Mouse (Mus musculus): ENCODE measurements at regions not wholly inside any gene's neighbourhood (a gene's known extent, or its start where the extent isn't known, plus 50 kb on each side); places are given as distances from the start of the nearest gene placed in this dataset.

DNA sequence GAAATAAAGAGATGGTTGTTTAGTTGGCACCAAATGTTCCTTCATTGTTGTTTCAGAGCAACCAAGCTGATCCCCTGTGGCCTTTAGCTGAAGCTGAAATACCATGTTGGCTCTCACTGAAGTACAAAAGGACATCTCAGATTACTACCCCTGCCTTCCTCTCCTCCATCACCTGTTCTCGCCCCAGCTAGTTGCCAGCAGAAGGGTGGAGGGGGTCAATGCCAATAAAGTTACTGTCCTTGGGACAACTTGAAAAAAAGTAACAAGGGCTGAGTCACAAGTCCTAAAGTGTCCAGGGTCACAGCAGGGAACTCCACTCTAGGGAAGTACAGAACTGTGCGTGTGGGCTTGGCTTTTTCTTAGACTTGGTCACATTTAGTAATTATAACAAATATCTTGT, 216.0 kb downstream of the Lnpk start:
- Histone ChIP-seq H3K4me1 (ENCODE audit: control insufficient read depth, insufficient read depth, low read length) (no peaks in the 10 kb centered on the region), H3K27me3 (ENCODE audit: control insufficient read depth, insufficient read depth, low read length) (no peaks in the 10 kb centered on the region)
- ATAC-seq (ENCODE audit: low FRiP score, low read depth), result no peak

DNA sequence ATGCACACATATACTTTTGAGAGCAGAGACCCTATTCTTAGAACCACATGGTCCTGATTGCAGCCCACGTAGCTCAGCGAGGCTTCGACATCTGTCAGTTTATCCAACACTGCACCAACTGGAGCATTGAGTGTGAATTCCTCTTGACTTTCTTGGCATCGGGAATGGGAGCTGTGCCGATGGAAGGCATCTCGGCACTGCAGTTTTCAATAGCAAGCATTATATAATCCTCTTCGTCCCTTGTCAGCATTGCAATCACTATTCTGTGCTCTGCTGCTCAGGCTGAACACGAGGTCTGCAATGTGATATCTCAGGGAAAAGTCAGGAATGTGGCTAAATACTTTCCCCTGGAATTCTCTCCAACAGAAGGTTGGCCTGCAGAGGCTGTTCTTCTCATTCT, 224.6 kb downstream of the Lnpk start:
- no peak overlapping the region for H3K27ac ChIP-seq (replicated peaks; ENCODE audit: low read depth, low read length)
- no peak overlapping the region for H3K4me3 ChIP-seq (replicated peaks; ENCODE audit: low read length)
- H3K9me3 ChIP-seq (ENCODE audit: control insufficient read depth, low read length), result no peaks in the 10 kb centered on the region
- WGBS, result 55% methylated on average over 8 of the region's 8 CpGs
- ATAC-seq (ENCODE audit: low FRiP score, low read depth) (no peak; the same call in 1 of the 2 replicates), DNase-seq (ENCODE audit: low spot score) (peak; percentile 52)
- no peak overlapping the region for H3K9ac ChIP-seq (ENCODE audit: low read depth, low read length, severe bottlenecking)
- H3K4me2 ChIP-seq (replicated peaks; ENCODE audit: low read depth, low read length, severe bottlenecking), result no peak overlapping the region
- no peaks in the 10 kb centered on the region for H3K36me3 ChIP-seq (ENCODE audit: control insufficient read depth, insufficient read depth, low read length)
- H3K4me1 ChIP-seq (ENCODE audit: control insufficient read depth, insufficient read depth, low read length), result peaks cover 6% of the 10 kb centered on the region
- no peak for TF ChIP-seq POLR2A (IDR thresholded peaks at IDR 0.05; ENCODE audit: borderline replicate concordance, extremely low read depth, insufficient read depth, insufficient read length)
- no peaks in the 10 kb centered on the region for H3K27me3 ChIP-seq (ENCODE audit: control insufficient read depth, insufficient read depth, low read length)

More for the DNA sequence above, 216.0 kb downstream of the Lnpk start:
- Histone ChIP-seq H3K9ac (ENCODE audit: low read depth, low read length, severe bottlenecking) (no peak overlapping the region), H3K4me3 (replicated peaks; ENCODE audit: low read length) (no peak overlapping the region), H3K9me3 (ENCODE audit: control insufficient read depth, low read length) (no peaks in the 10 kb centered on the region), H3K36me3 (ENCODE audit: control insufficient read depth, insufficient read depth, low read length) (no peaks in the 10 kb centered on the region), H3K4me2 (replicated peaks; ENCODE audit: low read depth, low read length, severe bottlenecking) (no peak overlapping the region), H3K27ac (replicated peaks; ENCODE audit: low read depth, low read length) (no peak overlapping the region)
- no peak for TF ChIP-seq POLR2A (IDR thresholded peaks at IDR 0.05; ENCODE audit: borderline replicate concordance, extremely low read depth, insufficient read depth, insufficient read length)
- WGBS, result 86% methylated on average over 2 of the region's 2 CpGs
- no peak for DNase-seq (ENCODE audit: low spot score)

DNA sequence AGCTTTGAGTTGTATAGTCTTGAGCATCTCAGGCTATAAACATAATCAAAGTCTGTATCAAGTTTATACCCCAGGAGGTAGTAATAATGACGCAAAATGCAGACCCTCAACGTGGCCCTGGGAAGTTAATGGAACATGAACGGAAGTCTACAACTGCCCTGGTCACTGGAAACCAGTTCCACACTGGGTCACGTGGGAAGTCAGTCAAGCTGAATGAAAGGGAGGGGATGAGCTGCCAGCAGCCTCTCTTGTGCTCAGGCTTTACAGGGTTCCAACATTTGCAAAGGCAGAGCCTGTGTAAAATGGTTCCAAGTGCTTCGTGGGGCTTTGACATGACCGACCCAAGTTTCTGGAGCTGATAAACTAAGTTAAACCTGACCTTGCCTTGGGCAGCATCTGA, 229.4 kb downstream of the Lnpk start:
- TF ChIP-seq POLR2A (IDR thresholded peaks at IDR 0.05; ENCODE audit: borderline replicate concordance, extremely low read depth, insufficient read depth, insufficient read length), result no peak
- H3K9ac ChIP-seq (ENCODE audit: low read depth, low read length, severe bottlenecking), result no peak overlapping the region
- H3K27me3 ChIP-seq (ENCODE audit: control insufficient read depth, insufficient read depth, low read length), result no peaks in the 10 kb centered on the region
- H3K4me2 ChIP-seq (replicated peaks; ENCODE audit: low read depth, low read length, severe bottlenecking), result no peak overlapping the region
- ATAC-seq (ENCODE audit: low FRiP score, low read depth), result peak; percentile 57
- no peaks in the 10 kb centered on the region for H3K36me3 ChIP-seq (ENCODE audit: control insufficient read depth, insufficient read depth, low read length)
- H3K4me1 ChIP-seq (ENCODE audit: control insufficient read depth, insufficient read depth, low read length), result peaks cover 6% of the 10 kb centered on the region
- H3K9me3 ChIP-seq (ENCODE audit: control insufficient read depth, low read length), result no peaks in the 10 kb centered on the region
- no peak for DNase-seq (ENCODE audit: low spot score)
- no peak overlapping the region for H3K27ac ChIP-seq (replicated peaks; ENCODE audit: low read depth, low read length)
- H3K4me3 ChIP-seq (replicated peaks; ENCODE audit: low read length), result no peak overlapping the region
- 43% methylated on average over 6 of the region's 6 CpGs for WGBS

DNA sequence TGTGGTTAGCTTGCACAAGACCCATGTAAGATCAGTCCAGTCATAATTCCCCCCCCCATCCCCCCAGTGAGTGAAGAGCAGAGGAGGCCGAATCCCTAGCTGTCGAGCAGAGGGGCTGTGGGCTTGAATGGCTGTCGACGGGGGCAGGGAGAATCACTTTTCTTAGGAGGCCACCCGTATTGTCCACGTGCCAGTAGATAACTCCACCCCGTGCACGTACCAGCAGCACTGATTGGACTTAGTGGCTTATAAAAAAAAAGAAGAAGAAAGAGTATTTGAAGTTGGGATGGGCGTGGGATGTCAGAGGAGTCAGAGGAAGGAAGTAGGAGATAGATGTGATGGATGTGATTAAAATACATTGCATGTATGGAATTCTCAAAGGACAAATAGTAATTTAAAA, 272.9 kb downstream of the Lnpk start:
- H3K9ac ChIP-seq (ENCODE audit: low read depth, low read length, severe bottlenecking), result no peak overlapping the region
- 93% methylated on average over 9 of the region's 9 CpGs for WGBS
- H3K9me3 ChIP-seq (ENCODE audit: control insufficient read depth, low read length), result no peaks in the 10 kb centered on the region
- no peak for DNase-seq (ENCODE audit: low spot score)
- no peaks in the 10 kb centered on the region for H3K27me3 ChIP-seq (ENCODE audit: control insufficient read depth, insufficient read depth, low read length)
- H3K4me3 ChIP-seq (replicated peaks; ENCODE audit: low read length), result no peak overlapping the region
- no peak for TF ChIP-seq POLR2A (IDR thresholded peaks at IDR 0.05; ENCODE audit: borderline replicate concordance, extremely low read depth, insufficient read depth, insufficient read length)
- H3K4me2 ChIP-seq (replicated peaks; ENCODE audit: low read depth, low read length, severe bottlenecking), result no peak overlapping the region
- no peak for ATAC-seq (ENCODE audit: low FRiP score, low read depth)
- H3K36me3 ChIP-seq (ENCODE audit: control insufficient read depth, insufficient read depth, low read length), result no peaks in the 10 kb centered on the region
- peaks cover 6% of the 10 kb centered on the region; the same call in 1 of the 2 replicates for H3K4me1 ChIP-seq (ENCODE audit: control insufficient read depth, insufficient read depth, low read length)
- no peak overlapping the region for H3K27ac ChIP-seq (replicated peaks; ENCODE audit: low read depth, low read length)

DNA sequence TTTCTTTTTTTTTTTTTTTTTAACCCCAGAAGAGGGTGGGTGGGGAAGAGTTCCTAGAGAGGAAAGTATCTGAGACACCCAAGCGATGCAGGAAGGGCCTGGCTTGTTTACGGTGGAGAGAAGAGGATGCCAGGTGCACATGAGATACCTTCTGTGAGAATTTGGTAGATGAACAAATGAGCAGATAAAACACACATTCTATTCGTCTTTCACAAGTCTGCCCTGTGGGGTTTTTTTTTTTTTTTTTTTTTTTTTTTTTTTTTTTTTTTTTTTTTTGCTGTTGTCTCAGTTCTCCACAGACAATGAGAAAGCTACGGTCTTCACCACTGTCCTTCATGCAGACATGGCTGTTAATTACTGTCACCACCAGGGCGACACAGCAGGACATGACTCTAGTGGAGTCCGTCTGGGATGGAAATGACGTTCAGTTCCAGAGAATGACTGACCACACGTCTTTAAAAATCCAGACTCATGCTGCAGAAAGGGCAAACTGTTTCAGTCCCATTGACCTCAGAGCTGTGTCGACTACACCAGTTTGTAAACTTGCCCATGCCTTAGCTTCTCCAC, 278.3 kb downstream of the Lnpk start:
- peak overlapping the region; percentile 60 for H3K4me2 ChIP-seq (replicated peaks; ENCODE audit: low read depth, low read length, severe bottlenecking)
- no peak overlapping the region for H3K27ac ChIP-seq (replicated peaks; ENCODE audit: low read depth, low read length)
- no peak; the same call in 1 of the 2 replicates for ATAC-seq (ENCODE audit: low FRiP score, low read depth)
- peak overlapping the region; percentile 29 for H3K4me3 ChIP-seq (replicated peaks; ENCODE audit: low read length)
- no peaks in the 10 kb centered on the region for H3K27me3 ChIP-seq (ENCODE audit: control insufficient read depth, insufficient read depth, low read length)
- TF ChIP-seq POLR2A (IDR thresholded peaks at IDR 0.05; ENCODE audit: borderline replicate concordance, extremely low read depth, insufficient read depth, insufficient read length), result no peak
- H3K4me1 ChIP-seq (ENCODE audit: control insufficient read depth, insufficient read depth, low read length), result peaks cover 8% of the 10 kb centered on the region; the same call in 1 of the 2 replicates
- no peaks in the 10 kb centered on the region for H3K9me3 ChIP-seq (ENCODE audit: control insufficient read depth, low read length)
- no peaks in the 10 kb centered on the region for H3K36me3 ChIP-seq (ENCODE audit: control insufficient read depth, insufficient read depth, low read length)
- peak overlapping the region; percentile 36; the same call in 1 of the 2 replicates for H3K9ac ChIP-seq (ENCODE audit: low read depth, low read length, severe bottlenecking)
- 11% methylated on average over 9 of the region's 9 CpGs for WGBS
- DNase-seq (ENCODE audit: low spot score), result no peak

All from limb, embryonic 14.5 days (tissue).